Mouse (Mus musculus): ENCODE results near the gene Cdk9.

DNA sequence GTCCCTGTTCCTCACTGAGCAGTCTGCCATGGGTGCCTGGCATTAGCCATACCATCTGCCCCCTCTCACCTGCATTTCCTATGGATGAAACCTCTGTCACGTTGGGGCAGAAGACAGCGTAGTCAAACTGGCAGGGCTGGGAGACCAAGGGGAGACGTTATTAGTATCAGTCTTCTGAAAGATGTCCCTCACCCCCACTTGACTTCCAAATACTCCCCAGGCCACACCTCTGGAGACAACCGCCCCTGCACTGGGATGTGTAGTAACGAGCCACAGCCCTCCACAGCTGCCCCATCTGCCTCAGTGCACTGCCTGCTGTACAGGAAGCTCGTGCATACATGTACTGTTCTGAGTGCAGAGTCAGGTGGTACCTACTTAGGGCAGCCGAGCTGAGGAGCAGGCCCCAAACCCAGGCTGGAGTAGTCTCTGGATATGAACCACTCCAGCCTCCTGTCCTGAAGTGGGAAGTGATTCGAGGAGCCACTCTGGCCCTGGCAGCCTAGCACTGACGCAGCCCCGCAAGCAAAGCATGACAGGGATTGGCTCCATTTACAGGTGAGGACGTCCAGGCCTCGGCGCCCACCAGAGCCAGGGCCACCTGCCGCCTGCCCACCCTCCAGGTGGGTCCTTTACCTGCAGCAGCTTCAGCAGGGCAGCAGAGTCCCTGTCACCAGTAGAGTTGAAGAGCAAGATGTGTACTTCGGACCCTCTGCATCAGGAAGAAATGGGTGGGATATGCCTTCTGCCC is 28.0 kb downstream of the Cdk9 start:
- TF ChIP-seq CHD2 (IDR thresholded peaks at IDR 0.05; ENCODE audit: low read depth, low read length): no peak
- TF ChIP-seq ZC3H11A (IDR thresholded peaks at IDR 0.05; ENCODE audit: borderline replicate concordance, low read depth, low read length): no peak
